Mouse (Mus musculus): Measurements from ENCODE around the gene Nr2c2ap. TPM values are rescaled to one million over a fixed set of nuclear protein-coding genes. Genes with fewer than 3 reads are reported as not detected.

The Nr2c2ap gene
- polyA plus RNA-seq, 1 experiment from 2014 or later: 35.7 TPM

DNA sequence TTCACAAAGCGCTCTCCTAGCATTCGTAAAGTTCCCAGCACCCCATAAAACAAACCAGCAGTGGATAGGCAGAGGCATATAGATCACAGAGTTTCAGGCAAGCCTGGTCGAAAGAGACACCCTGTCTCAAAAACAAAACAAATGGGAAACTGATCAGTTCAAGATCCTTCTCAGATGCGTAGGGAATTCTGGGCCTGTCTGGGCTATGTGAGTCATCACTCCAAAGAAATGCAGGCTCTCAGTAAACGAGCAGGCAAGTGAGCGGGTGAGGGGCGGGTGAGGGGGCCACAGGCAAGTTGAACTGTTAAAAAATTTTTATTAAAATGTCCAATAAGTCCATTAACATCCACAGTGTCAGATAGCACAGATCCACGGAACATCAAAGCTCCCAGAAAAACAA lies 38.3 kb upstream of the Nr2c2ap start:
- no peak overlapping the region for H3K9ac ChIP-seq (ENCODE audit: low read length)
- H3K9me3 ChIP-seq (replicated peaks; ENCODE audit: control insufficient read depth, low read length): no peaks in the 10 kb centered on the region
- H3K4me1 ChIP-seq (ENCODE audit: control insufficient read depth, insufficient read depth, low read length): no peaks in the 10 kb centered on the region
- no peaks in the 10 kb centered on the region for H3K36me3 ChIP-seq (ENCODE audit: control insufficient read depth, insufficient read depth, low read length)
- no peak overlapping the region for H3K27ac ChIP-seq (ENCODE audit: low read length)
- H3K27me3 ChIP-seq (ENCODE audit: control insufficient read depth, insufficient read depth, low read length): peaks cover 29% of the 10 kb centered on the region
- 57% methylated on average over 8 of the region's 8 CpGs for WGBS
- no peak overlapping the region for H3K4me2 ChIP-seq (ENCODE audit: low read depth, low read length)
- H3K4me3 ChIP-seq (replicated peaks; ENCODE audit: low read length): no peak overlapping the region
- no peak for ATAC-seq (ENCODE audit: insufficient read depth, low FRiP score)

DNA sequence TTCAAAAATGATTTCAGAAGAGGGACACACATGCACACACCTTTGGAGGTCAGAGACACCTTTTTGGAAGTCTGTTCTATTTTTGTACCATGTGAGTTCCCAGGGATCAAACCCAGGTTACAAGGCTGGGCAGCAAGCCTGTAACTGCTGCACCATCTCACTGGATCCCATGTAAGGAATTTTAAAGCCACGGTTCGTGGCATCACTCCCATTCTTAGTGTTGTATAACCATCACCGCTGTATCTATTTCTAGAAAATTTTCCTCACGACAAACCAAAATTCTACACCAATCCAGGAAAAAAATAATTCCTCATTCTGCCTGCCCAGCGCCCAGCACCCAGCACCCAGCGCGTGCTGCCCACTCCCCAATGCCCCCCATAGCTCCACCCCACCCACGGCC lies 31.9 kb upstream of the Nr2c2ap start:
- Histone ChIP-seq H3K4me2 (ENCODE audit: low read depth, low read length) (no peak overlapping the region), H3K4me1 (ENCODE audit: control insufficient read depth, insufficient read depth, low read length) (no peaks in the 10 kb centered on the region), H3K9ac (ENCODE audit: low read length) (no peak overlapping the region), H3K9me3 (replicated peaks; ENCODE audit: control insufficient read depth, low read length) (no peaks in the 10 kb centered on the region), H3K27ac (ENCODE audit: low read length) (no peak overlapping the region), H3K36me3 (ENCODE audit: control insufficient read depth, insufficient read depth, low read length) (no peaks in the 10 kb centered on the region), H3K4me3 (replicated peaks; ENCODE audit: low read length) (no peak overlapping the region), H3K27me3 (ENCODE audit: control insufficient read depth, insufficient read depth, low read length) (no peaks in the 10 kb centered on the region)
- WGBS: 64% methylated on average over 8 of the region's 8 CpGs
- ATAC-seq (ENCODE audit: insufficient read depth, low FRiP score): no peak

DNA sequence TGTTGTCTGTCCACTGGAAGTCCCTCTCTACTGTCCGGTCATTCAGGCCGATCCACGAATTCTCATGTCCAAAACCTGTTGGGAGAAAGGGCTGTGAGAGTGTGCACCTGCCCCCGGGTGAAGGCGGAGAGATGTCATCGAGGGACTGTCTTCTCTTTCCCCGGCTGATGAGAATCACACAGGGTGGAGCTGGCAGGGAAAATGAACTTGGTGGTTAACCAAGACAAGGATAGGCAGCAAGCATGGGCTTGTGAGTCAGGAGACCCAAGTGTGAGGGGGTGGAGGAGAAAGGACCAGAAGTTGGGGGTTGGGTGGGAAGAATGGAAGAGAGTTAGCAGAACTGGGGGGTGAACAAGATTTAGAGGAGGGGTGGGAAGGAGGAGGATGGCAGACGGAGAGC lies 30.9 kb upstream of the Nr2c2ap start:
- H3K9ac ChIP-seq (ENCODE audit: low read length): no peak overlapping the region
- H3K27me3 ChIP-seq (ENCODE audit: control insufficient read depth, insufficient read depth, low read length): no peaks in the 10 kb centered on the region
- no peak for ATAC-seq (ENCODE audit: insufficient read depth, low FRiP score)
- no peak overlapping the region for H3K4me3 ChIP-seq (replicated peaks; ENCODE audit: low read length)
- no peak overlapping the region for H3K4me2 ChIP-seq (ENCODE audit: low read depth, low read length)
- H3K36me3 ChIP-seq (ENCODE audit: control insufficient read depth, insufficient read depth, low read length): no peaks in the 10 kb centered on the region
- WGBS: 80% methylated on average over 8 of the region's 8 CpGs
- H3K4me1 ChIP-seq (ENCODE audit: control insufficient read depth, insufficient read depth, low read length): no peaks in the 10 kb centered on the region
- no peaks in the 10 kb centered on the region for H3K9me3 ChIP-seq (replicated peaks; ENCODE audit: control insufficient read depth, low read length)
- H3K27ac ChIP-seq (ENCODE audit: low read length): no peak overlapping the region

DNA sequence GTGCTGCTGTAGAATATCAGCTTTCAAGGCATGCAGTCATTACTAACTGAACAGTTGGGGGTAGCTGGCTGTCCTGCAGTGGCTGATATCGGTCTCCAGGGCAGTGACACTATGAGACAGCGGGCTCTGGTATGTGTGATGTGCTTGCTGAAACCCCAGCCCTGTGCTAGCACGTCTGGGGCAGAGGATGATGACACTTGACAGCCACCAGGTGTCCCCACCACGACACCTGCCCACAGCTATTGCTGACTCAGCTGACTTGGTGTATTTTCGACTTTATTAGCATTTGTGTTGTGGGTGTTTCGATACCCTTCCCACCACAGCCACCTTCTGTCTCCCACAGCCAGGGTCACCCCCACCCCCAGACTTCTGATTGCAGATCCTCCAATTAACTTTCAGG lies 26.6 kb upstream of the Nr2c2ap start:
- H3K27me3 ChIP-seq (ENCODE audit: control insufficient read depth, insufficient read depth, low read length): no peaks in the 10 kb centered on the region
- peak; percentile 55; the same call in 1 of the 2 replicates for ATAC-seq (ENCODE audit: insufficient read depth, low FRiP score)
- no peaks in the 10 kb centered on the region for H3K9me3 ChIP-seq (replicated peaks; ENCODE audit: control insufficient read depth, low read length)
- H3K36me3 ChIP-seq (ENCODE audit: control insufficient read depth, insufficient read depth, low read length): no peaks in the 10 kb centered on the region
- no peak overlapping the region for H3K4me2 ChIP-seq (ENCODE audit: low read depth, low read length)
- WGBS: 8% methylated on average over 6 of the region's 6 CpGs
- H3K4me1 ChIP-seq (ENCODE audit: control insufficient read depth, insufficient read depth, low read length): no peaks in the 10 kb centered on the region
- no peak overlapping the region for H3K9ac ChIP-seq (ENCODE audit: low read length)
- H3K4me3 ChIP-seq (replicated peaks; ENCODE audit: low read length): no peak overlapping the region
- no peak overlapping the region for H3K27ac ChIP-seq (ENCODE audit: low read length)

DNA sequence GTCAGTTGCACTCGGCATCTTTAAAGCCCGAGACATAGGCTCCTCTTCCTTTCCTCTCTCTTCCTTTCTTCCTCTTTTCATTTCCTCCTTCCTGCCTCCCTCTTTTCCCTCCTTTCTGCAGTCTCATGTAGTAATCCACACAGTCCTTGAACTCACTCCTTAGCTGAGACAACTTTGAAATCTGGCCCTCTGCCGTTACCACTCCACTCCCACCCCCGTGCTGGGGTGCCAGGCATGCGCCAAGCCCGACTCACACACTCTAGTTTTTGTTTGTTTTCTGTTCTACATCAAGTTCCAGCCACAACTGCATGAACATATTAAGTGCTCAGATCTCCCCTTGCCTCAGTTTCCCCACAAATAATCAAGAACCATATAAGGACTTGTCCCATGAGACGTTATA lies 26.2 kb upstream of the Nr2c2ap start:
- Histone ChIP-seq H3K4me1 (ENCODE audit: control insufficient read depth, insufficient read depth, low read length) (no peaks in the 10 kb centered on the region), H3K4me3 (replicated peaks; ENCODE audit: low read length) (no peak overlapping the region), H3K9me3 (replicated peaks; ENCODE audit: control insufficient read depth, low read length) (no peaks in the 10 kb centered on the region), H3K27me3 (ENCODE audit: control insufficient read depth, insufficient read depth, low read length) (no peaks in the 10 kb centered on the region), H3K27ac (ENCODE audit: low read length) (no peak overlapping the region), H3K36me3 (ENCODE audit: control insufficient read depth, insufficient read depth, low read length) (no peaks in the 10 kb centered on the region), H3K4me2 (ENCODE audit: low read depth, low read length) (no peak overlapping the region), H3K9ac (ENCODE audit: low read length) (no peak overlapping the region)
- ATAC-seq (ENCODE audit: insufficient read depth, low FRiP score): no peak
- 76% methylated on average over 7 of the region's 7 CpGs for WGBS

DNA sequence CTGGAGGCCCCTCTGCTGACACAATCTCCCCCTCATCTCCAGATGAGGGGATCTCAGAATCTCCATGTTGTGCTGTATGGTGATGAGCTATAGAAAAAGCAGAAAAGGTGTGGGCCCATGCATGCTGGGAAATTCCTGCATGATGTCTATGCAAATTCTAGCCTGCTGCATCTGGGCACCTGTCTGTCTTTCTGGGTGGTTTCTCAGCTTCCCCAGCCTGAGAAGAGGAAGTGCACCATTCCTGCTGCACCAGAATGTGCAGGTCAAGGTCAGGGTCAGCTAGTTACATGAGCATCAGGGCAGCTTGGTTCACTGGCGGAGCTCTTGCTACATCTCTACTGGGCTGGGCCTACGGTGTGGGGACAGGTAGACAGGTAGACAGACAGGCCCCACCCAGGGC lies 20.7 kb upstream of the Nr2c2ap start:
- H3K4me2 ChIP-seq (ENCODE audit: low read depth, low read length): no peak overlapping the region
- WGBS: 76% methylated on average over 2 of the region's 2 CpGs
- H3K36me3 ChIP-seq (ENCODE audit: control insufficient read depth, insufficient read depth, low read length): no peaks in the 10 kb centered on the region
- no peak overlapping the region for H3K27ac ChIP-seq (ENCODE audit: low read length)
- no peak overlapping the region for H3K9ac ChIP-seq (ENCODE audit: low read length)
- H3K4me1 ChIP-seq (ENCODE audit: control insufficient read depth, insufficient read depth, low read length): no peaks in the 10 kb centered on the region
- H3K27me3 ChIP-seq (ENCODE audit: control insufficient read depth, insufficient read depth, low read length): peaks cover 38% of the 10 kb centered on the region
- H3K9me3 ChIP-seq (replicated peaks; ENCODE audit: control insufficient read depth, low read length): no peaks in the 10 kb centered on the region
- ATAC-seq (ENCODE audit: insufficient read depth, low FRiP score): no peak
- no peak overlapping the region for H3K4me3 ChIP-seq (replicated peaks; ENCODE audit: low read length)

DNA sequence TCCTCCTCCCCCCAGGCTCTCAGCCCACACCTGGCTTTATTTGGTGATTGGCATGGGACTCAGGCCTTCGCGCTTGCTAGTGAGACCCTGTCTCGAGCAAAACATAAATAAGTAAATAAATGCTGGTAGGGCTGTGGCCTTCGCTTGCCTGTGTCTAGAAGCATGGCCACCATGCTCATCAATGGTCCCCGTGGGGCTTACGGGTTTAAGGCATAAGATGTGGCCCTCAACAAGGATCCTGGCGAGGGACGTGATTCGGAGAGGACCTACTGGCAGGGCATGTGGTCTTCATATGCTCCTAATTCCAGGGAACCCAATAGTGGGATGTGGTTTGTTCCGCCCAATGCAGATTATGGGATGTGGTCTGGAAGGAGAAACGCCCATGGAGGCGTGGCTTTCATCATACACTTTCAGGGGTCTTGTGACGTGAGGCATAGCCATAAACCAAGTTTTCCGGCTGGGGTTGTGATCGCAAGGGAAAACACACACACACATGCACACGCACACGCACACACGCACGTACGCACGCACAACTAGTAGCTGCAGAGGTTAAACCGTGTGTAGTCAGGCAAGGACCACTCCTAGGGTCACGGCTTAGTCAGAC lies 19.8 kb upstream of the Nr2c2ap start:
- Histone ChIP-seq H3K36me3 (ENCODE audit: control insufficient read depth, insufficient read depth, low read length) (no peaks in the 10 kb centered on the region), H3K9me3 (replicated peaks; ENCODE audit: control insufficient read depth, low read length) (no peaks in the 10 kb centered on the region), H3K27me3 (ENCODE audit: control insufficient read depth, insufficient read depth, low read length) (peaks cover 38% of the 10 kb centered on the region), H3K4me3 (replicated peaks; ENCODE audit: low read length) (no peak overlapping the region), H3K4me2 (ENCODE audit: low read depth, low read length) (no peak overlapping the region), H3K9ac (ENCODE audit: low read length) (no peak overlapping the region), H3K4me1 (ENCODE audit: control insufficient read depth, insufficient read depth, low read length) (no peaks in the 10 kb centered on the region), H3K27ac (ENCODE audit: low read length) (no peak overlapping the region)
- 42% methylated on average over 23 of the region's 23 CpGs for WGBS
- no peak for ATAC-seq (ENCODE audit: insufficient read depth, low FRiP score)

DNA sequence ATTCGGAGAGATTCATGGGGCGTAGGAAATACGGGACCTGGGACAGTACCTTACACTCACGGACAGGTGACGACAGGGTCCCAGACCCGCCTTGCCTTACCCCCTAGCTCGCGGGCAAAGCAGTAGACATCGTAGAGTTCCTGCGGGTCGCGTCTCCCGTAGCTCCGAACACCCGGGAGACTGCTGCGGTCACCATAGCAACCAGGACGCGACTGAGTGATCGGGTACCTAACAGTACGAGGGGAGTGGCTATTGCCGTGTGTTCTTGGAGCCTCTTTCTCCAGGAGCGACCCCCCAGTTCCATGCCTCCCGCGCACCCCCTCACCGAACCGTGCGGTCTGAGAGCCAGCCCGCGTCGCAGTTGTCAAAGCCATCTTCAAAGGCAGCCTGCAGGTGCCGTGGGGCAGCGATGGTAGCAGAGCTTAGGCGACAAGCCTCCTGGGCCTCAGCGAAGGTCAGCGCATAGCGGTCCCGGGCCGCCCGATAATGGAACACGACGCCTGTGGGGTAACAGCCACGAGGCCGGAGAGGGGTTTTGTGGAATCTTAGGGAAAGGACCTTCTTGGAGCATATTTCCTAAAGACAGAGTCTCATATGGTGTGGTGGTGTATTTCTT lies 18.6 kb upstream of the Nr2c2ap start:
- Histone ChIP-seq H3K4me3 (replicated peaks; ENCODE audit: low read length) (no peak overlapping the region), H3K36me3 (ENCODE audit: control insufficient read depth, insufficient read depth, low read length) (no peaks in the 10 kb centered on the region), H3K9ac (ENCODE audit: low read length) (no peak overlapping the region), H3K4me2 (ENCODE audit: low read depth, low read length) (no peak overlapping the region), H3K27ac (ENCODE audit: low read length) (no peak overlapping the region), H3K9me3 (replicated peaks; ENCODE audit: control insufficient read depth, low read length) (no peaks in the 10 kb centered on the region), H3K27me3 (ENCODE audit: control insufficient read depth, insufficient read depth, low read length) (peaks cover 41% of the 10 kb centered on the region), H3K4me1 (ENCODE audit: control insufficient read depth, insufficient read depth, low read length) (no peaks in the 10 kb centered on the region)
- WGBS: 8% methylated on average over 43 of the region's 43 CpGs
- ATAC-seq (ENCODE audit: insufficient read depth, low FRiP score): no peak

DNA sequence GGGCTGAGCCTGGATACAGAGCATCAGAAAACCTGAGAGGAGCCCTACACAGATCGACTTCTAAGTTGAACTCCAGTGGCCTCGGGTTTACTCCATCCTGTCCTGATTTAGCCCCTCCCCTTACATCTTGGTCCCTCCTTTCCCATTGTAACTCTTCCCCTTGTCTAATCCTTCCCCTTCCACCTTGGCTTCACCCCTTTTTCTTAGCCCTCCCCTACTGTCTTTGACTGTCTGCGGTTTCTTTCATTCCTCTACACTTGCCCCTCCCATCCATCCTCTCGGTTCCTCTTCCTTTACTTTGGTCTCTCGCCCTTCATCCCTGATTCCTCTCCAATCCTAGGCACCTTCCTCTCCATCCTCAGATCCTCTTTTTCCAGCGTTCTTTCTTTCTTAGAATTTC lies 16.6 kb upstream of the Nr2c2ap start:
- no peak overlapping the region for H3K4me2 ChIP-seq (ENCODE audit: low read depth, low read length)
- H3K9me3 ChIP-seq (replicated peaks; ENCODE audit: control insufficient read depth, low read length): no peaks in the 10 kb centered on the region
- WGBS: 24% methylated on average over 6 of the region's 6 CpGs
- no peak overlapping the region for H3K9ac ChIP-seq (ENCODE audit: low read length)
- peaks cover 61% of the 10 kb centered on the region for H3K27me3 ChIP-seq (ENCODE audit: control insufficient read depth, insufficient read depth, low read length)
- H3K4me3 ChIP-seq (replicated peaks; ENCODE audit: low read length): no peak overlapping the region
- H3K27ac ChIP-seq (ENCODE audit: low read length): no peak overlapping the region
- no peak for ATAC-seq (ENCODE audit: insufficient read depth, low FRiP score)
- H3K4me1 ChIP-seq (ENCODE audit: control insufficient read depth, insufficient read depth, low read length): no peaks in the 10 kb centered on the region
- no peaks in the 10 kb centered on the region for H3K36me3 ChIP-seq (ENCODE audit: control insufficient read depth, insufficient read depth, low read length)
